Mouse (Mus musculus) kidney, postnatal 0 days (tissue): ENCODE data around the gene Ptprm. TPM values are rescaled to one million over a fixed set of nuclear protein-coding genes. Genes with fewer than 3 reads are reported as not detected.

Experiments
- ATAC-seq: fragments of 200-750 bp; cut with Nextera tagmentation; replicated peaks from 2 replicates; pipeline ENCODE4 v1.8.0; 2017; ENCODE audit warnings: low read depth, moderate number of reproducible peaks, moderate TSS enrichment, moderate library complexity; ENCODE audit not compliant: low FRiP score
- DNase-seq: peaks from one replicate; pipeline ENCODE4 v3.0.0-alpha.2; 2016; ENCODE audit warnings: low spot score
- H3K27ac ChIP-seq: fragments of 300-500 bp; sonication (generic); 2 replicates; pipeline ENCODE4 v1.5.1; 2014; ENCODE audit warnings: mild to moderate bottlenecking
- H3K27me3 ChIP-seq: fragments of 300-500 bp; sonication (generic); 2 replicates; pipeline ENCODE4 v1.6.1; 2014; ENCODE audit warnings: low read length, mixed read lengths; ENCODE audit not compliant: insufficient read depth
- H3K36me3 ChIP-seq: fragments of 300-500 bp; sonication (generic); 2 replicates; pipeline ENCODE4 v1.6.1; 2014; ENCODE audit warnings: low read length, mixed read lengths; ENCODE audit not compliant: insufficient read depth
- H3K4me1 ChIP-seq: fragments of 300-500 bp; sonication (generic); replicated peaks from 2 replicates; pipeline ENCODE4 v1.6.1; 2014; ENCODE audit warnings: antibody characterized with exemption, low read length, mixed read lengths; ENCODE audit not compliant: insufficient read depth
- H3K4me2 ChIP-seq: fragments of 300-500 bp; sonication (generic); 2 replicates; pipeline ENCODE4 v1.6.1; 2014; ENCODE audit warnings: mild to moderate bottlenecking, low read length, moderate library complexity, mixed read lengths
- H3K4me3 ChIP-seq: fragments of 300-500 bp; sonication (generic); replicated peaks from 2 replicates; pipeline ENCODE4 v1.5.1; 2014; ENCODE audit warnings: low read depth, low read length
- H3K9ac ChIP-seq: fragments of 300-500 bp; sonication (generic); 2 replicates; pipeline ENCODE4 v1.6.1; 2014; ENCODE audit warnings: low read depth, low read length
- H3K9me3 ChIP-seq: fragments of 300-500 bp; sonication (generic); replicated peaks from 2 replicates; pipeline ENCODE4 v1.6.1; 2016; ENCODE audit warnings: low read length, inconsistent platforms, mixed read lengths
- CTCF ChIP-seq: IDR thresholded peaks from 2 replicates; pipeline ENCODE4 v1.5.1; 2016; ENCODE audit warnings: antibody characterized with exemption, low read depth, mild to moderate bottlenecking, moderate library complexity
- WGBS: fragments of 180-500 bp; shearing (Covaris S2); extraction: QIAGEN DNeasy Blood & Tissue Kit; methylation state at CpG from one replicate; pipeline ENCODE4 v1.1.7; 2014; 5-methylcytosine and 5-hydroxymethylcytosine counted together
- polyA plus RNA-seq: library from polyadenylated mRNA; unstranded; fragments of >200 nt; fragmentation: Nextera tagmentation; extraction: Ambion mirVana; gene quantifications from 2 replicates; pipeline ENCODE4 v1.2.1, GENCODE M21; 2015

Ptprm gene
- polyA plus RNA-seq, 1 experiment from 2014 or later = 13.7 TPM

DNA sequence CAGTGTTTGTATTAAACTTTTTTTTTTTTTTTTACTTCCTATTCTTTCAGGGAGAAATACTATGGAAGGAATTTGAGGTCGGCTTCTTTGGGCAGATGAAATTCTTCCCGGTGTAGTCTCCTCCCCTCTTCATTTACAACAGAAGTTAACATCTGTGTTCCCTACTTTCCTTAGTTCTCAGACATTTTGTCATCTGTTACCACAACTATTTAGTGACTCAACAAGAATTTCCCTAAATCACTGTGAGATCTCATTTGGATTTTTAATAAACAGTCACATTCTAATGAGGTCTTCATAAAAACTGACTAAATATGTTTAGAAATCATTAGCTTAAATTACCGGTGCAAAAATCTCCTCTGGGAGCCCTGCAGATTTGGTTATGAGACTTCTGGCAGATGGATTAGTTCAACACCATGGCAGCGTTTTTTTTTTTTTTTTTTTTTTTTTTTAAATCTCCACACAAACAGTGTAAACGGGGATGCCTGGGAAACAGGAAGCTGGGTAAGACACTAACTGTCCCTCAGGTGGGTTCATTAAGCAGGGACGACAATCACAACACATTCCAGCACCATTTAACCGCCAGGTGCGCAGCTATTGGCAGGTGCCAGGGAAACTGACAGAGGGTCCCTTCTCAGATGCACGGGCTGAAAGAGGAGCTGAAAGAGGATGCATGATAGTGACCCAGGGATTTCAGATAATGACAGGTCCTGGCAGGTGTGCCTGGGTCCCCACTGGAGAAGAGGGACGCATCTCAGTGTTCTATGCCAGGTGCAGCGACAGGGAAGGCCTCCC is 633.9 kb downstream of the Ptprm start:
- TF ChIP-seq CTCF = no peak
- no peak for ATAC-seq
- WGBS = 42% methylated on average over 11 of the region's 11 CpGs

DNA sequence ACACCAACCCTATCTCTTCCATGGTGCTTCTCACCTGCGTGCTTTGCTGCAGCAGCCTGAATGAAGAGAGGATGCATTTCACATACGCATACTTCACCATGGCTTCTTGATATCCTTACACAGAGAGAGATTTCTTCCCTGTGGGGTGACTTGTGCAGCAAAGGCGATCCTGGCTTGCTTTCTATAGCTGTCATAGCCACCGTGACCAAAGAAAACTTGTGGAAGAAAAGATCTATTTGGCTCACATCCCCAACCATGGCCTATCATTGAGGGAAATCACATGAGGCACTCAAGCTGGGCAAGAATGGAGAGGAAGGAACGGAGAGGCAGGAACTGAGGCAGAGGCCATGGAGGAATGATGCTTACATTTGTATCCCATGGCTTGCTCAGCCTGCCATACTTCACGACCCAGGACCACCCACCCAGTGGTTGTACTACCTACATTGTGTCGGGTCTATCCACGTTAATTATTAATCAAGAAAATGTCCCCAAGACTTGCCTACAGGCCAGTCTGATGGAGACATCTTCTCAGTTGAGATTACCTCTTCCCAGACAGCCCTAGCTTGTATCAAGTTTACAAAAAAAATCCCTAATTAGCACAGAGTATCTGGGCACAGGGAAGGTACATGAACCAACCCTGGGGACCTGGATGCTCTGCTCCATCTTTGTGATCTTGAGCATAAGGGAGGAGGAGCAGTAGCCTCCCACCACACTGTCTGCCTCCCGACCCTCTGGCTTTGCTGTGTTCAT is 641.6 kb downstream of the Ptprm start:
- H3K9ac ChIP-seq = no peak overlapping the region
- peaks cover 6% of the 10 kb centered on the region; the same call in 1 of the 2 replicates for H3K4me1 ChIP-seq
- no peak overlapping the region for H3K4me3 ChIP-seq
- no peaks in the 10 kb centered on the region for H3K36me3 ChIP-seq
- no peak overlapping the region for H3K4me2 ChIP-seq
- no peak for TF ChIP-seq CTCF
- DNase-seq (no peak), ATAC-seq (no peak)
- H3K27me3 ChIP-seq = no peaks in the 10 kb centered on the region
- no peaks in the 10 kb centered on the region for H3K9me3 ChIP-seq
- H3K27ac ChIP-seq = no peak overlapping the region
- 86% methylated on average over 9 of the region's 9 CpGs for WGBS

More for the DNA sequence above, 633.9 kb downstream of the Ptprm start:
- Histone ChIP-seq H3K4me2 (no peak overlapping the region), H3K4me3 (no peak overlapping the region), H3K27me3 (no peaks in the 10 kb centered on the region), H3K27ac (no peak overlapping the region), H3K4me1 (no peaks in the 10 kb centered on the region), H3K9ac (no peak overlapping the region), H3K36me3 (no peaks in the 10 kb centered on the region), H3K9me3 (no peaks in the 10 kb centered on the region)
- DNase-seq = peak; percentile 68

DNA sequence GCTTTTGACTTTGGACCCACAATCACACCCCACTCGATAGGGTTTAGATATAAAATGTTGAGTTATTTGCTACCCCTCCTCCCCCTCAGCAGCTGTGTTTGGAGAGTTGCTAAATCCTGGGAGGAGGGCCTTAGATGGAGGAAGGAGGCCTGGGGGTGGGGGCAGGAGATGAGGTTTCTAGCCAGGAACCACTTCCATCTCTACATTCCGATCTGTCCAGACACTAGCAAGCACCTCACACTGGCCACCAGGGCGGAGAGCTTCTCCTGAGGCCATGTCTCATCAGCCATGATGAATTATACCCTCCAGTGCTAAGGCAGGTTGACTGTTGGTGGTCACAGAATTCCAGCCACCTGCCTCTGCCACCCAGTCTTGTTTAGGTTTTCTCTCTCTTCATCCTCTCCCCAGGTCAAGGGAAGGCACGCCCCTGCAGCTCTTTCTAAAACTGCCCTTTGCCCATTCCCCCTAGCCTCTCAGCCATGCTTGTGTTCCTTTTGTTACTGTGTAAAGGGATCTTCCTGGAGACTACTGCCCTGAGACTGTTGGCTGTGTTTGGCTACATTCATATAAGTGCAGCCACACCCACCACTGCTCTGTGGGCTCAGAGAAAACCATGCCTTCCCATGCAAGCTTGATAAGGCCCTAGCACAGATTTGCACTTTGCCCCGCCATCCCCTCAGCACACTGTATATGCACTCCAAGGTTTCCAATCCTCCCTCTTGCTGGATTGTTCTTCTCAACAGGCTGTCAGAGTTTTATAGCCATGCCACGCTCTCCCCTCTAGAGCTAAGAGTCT is 642.8 kb downstream of the Ptprm start:
- H3K9me3 ChIP-seq = no peaks in the 10 kb centered on the region
- H3K27ac ChIP-seq = 0 out of 2 replicates have a peak overlapping the region, but pooled peaks have one; percentile 13
- peaks cover 6% of the 10 kb centered on the region; the same call in 1 of the 2 replicates for H3K4me1 ChIP-seq
- peak; percentile 20; the same call in 1 of the 2 replicates for TF ChIP-seq CTCF
- no peak overlapping the region for H3K4me2 ChIP-seq
- ATAC-seq (0 out of 2 replicates have a peak, but pooled peaks have one; percentile 43), DNase-seq (no peak)
- no peaks in the 10 kb centered on the region for H3K36me3 ChIP-seq
- H3K27me3 ChIP-seq = no peaks in the 10 kb centered on the region
- H3K4me3 ChIP-seq = no peak overlapping the region
- H3K9ac ChIP-seq = no peak overlapping the region
- WGBS = 53% methylated on average over 6 of the region's 6 CpGs

DNA sequence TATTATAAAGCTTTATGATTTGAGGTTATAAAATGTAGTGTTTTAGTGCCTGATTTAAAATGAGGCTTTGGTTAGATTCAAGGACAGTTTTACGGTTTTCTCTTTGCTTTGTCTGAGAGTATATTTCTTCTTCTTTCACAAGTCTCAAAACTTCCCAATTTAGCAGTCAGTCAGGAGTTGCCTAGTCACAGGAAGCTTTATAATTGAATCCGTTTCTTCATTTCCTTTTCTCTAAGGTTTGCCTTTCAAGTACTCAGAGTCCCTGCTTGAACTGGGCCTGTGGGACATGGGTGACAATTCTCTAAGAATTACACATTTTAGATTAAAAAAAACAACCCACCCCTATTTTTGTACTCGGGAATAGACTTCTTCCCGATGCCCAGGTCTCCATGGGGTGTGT is 643.7 kb downstream of the Ptprm start:
- ATAC-seq (no peak), DNase-seq (no peak)
- H3K9me3 ChIP-seq = no peaks in the 10 kb centered on the region
- H3K27me3 ChIP-seq = no peaks in the 10 kb centered on the region
- 58% methylated on average over 4 of the region's 4 CpGs for WGBS
- H3K27ac ChIP-seq = 0 out of 2 replicates have a peak overlapping the region, but pooled peaks have one; percentile 13
- H3K9ac ChIP-seq = no peak overlapping the region
- H3K36me3 ChIP-seq = no peaks in the 10 kb centered on the region
- H3K4me3 ChIP-seq = no peak overlapping the region
- no peak overlapping the region for H3K4me2 ChIP-seq
- no peak for TF ChIP-seq CTCF
- H3K4me1 ChIP-seq = peaks cover 6% of the 10 kb centered on the region; the same call in 1 of the 2 replicates

DNA sequence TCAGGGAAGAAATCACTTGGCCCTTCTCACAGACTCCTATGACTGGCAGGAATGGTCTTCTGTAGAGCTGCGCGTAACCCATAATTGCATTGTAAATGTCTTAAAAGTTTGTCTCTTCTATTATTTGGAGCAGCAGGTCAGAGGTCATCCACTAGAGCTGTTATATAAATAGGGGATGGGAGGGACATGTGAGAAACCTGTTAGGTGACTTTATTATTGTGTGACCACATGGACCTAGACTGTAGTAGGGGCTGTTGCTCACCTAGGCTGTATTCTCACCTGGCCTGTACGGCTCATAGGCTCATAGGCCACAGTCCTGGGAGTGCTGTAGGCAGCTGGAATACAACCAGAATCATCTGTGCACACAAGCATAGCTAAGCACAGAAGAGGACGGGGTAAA is 645.5 kb downstream of the Ptprm start:
- 85% methylated on average over 4 of the region's 4 CpGs for WGBS
- no peak overlapping the region for H3K9ac ChIP-seq
- H3K27ac ChIP-seq = no peak overlapping the region
- H3K4me2 ChIP-seq = no peak overlapping the region
- no peaks in the 10 kb centered on the region for H3K36me3 ChIP-seq
- DNase-seq = no peak
- peaks cover 6% of the 10 kb centered on the region; the same call in 1 of the 2 replicates for H3K4me1 ChIP-seq
- no peaks in the 10 kb centered on the region for H3K9me3 ChIP-seq
- TF ChIP-seq CTCF = no peak
- H3K27me3 ChIP-seq = no peaks in the 10 kb centered on the region
- no peak overlapping the region for H3K4me3 ChIP-seq
- ATAC-seq = no peak

DNA sequence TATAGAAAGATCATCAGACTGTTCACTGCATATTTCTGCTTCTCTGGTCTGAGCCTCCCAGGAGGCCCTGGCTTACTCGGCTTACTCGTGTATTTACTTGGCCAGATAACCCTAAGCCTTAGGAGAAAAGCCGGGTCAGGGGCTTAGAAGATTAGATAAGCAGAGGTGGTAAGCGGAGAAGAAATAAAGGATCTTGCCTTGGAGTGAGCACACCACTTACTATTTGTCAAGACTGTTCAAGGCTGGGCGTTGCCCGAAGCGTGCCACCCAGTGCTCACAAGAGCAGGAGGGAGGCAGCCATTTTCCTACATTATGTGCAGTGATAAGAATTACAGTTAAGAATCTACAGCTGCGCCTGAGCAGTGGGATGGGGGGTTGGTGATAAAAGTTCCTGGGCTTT is 646.6 kb downstream of the Ptprm start:
- H3K36me3 ChIP-seq = no peaks in the 10 kb centered on the region
- H3K27ac ChIP-seq = no peak overlapping the region
- H3K27me3 ChIP-seq = no peaks in the 10 kb centered on the region
- no peaks in the 10 kb centered on the region for H3K9me3 ChIP-seq
- no peak; the same call in 1 of the 2 replicates for ATAC-seq
- H3K4me1 ChIP-seq = peaks cover 6% of the 10 kb centered on the region; the same call in 1 of the 2 replicates
- no peak for TF ChIP-seq CTCF
- H3K9ac ChIP-seq = no peak overlapping the region
- DNase-seq = no peak
- H3K4me2 ChIP-seq = no peak overlapping the region
- H3K4me3 ChIP-seq = no peak overlapping the region
- WGBS = 60% methylated on average over 8 of the region's 8 CpGs
